19 mouse cellular contexts compared by ENCODE assay signal in genomic region chr6:139964895-139965294, GRCm38 (mm10).
"Had no signal": no experiment of that assay in that cellular context is flagged by ENCODE, and none has a peak within 500 bp of the region (broad histone marks: within the 10 kb centered on the region; RNA-seq: fewer than 3 reads in every experiment).

No protein-coding gene starts in this region.

- DNase-seq: liver, embryonic 13.5 days; liver, postnatal 0 days; lung, adult 2 months; lung, postnatal 14 days; lung, postnatal 36 days; right cerebral cortex, postnatal 14 days; thymus, adult 2 months; thymus, postnatal 25 days; thymus, postnatal 4 days had no signal

- H3K4me3 ChIP-seq: liver, embryonic 13.5 days; liver, embryonic 15.5 days; lung, embryonic 15.5 days; megakaryocyte, embryonic 14.5 days; midbrain, embryonic 12.5 days; midbrain, embryonic 15.5 days; stomach, embryonic 15.5 days had no signal

- H3K36me3 ChIP-seq: liver, embryonic 13.5 days; liver, embryonic 15.5 days; lung, embryonic 15.5 days; midbrain, embryonic 12.5 days; midbrain, embryonic 15.5 days; stomach, embryonic 15.5 days had no signal

- H3K9me3 ChIP-seq: liver, embryonic 13.5 days; liver, embryonic 15.5 days; lung, embryonic 15.5 days; midbrain, embryonic 12.5 days; midbrain, embryonic 15.5 days; stomach, embryonic 15.5 days had no signal

- H3K9ac ChIP-seq: liver, embryonic 13.5 days; liver, embryonic 15.5 days; liver, postnatal 0 days; lung, embryonic 15.5 days; midbrain, embryonic 12.5 days; midbrain, embryonic 15.5 days; stomach, embryonic 15.5 days had no signal

- ATAC-seq: liver, postnatal 0 days; lung, postnatal 0 days; midbrain, embryonic 15.5 days had no signal

- H3K4me1 ChIP-seq: liver, embryonic 13.5 days; liver, embryonic 15.5 days; lung, embryonic 15.5 days; megakaryocyte, embryonic 14.5 days; stomach, embryonic 15.5 days had no signal

- H3K4me2 ChIP-seq: liver, embryonic 11.5 days; liver, embryonic 13.5 days; liver, embryonic 15.5 days; lung, embryonic 15.5 days; midbrain, embryonic 12.5 days; midbrain, embryonic 15.5 days; stomach, embryonic 15.5 days had no signal

- H3K27me3 ChIP-seq: liver, embryonic 13.5 days; liver, embryonic 15.5 days; lung, embryonic 15.5 days; megakaryocyte, embryonic 14.5 days; midbrain, embryonic 12.5 days; midbrain, embryonic 15.5 days; stomach, embryonic 15.5 days had no signal

- H3K27ac ChIP-seq: liver, embryonic 13.5 days; liver, embryonic 15.5 days; lung, embryonic 15.5 days; macrophage; midbrain, embryonic 12.5 days; midbrain, embryonic 15.5 days; stomach, embryonic 15.5 days; stomach, postnatal 0 days had no signal
